Mouse (Mus musculus): ENCODE data around the gene Csrnp2. TPM values are rescaled to one million over a fixed set of nuclear protein-coding genes. Genes with fewer than 3 reads are reported as not detected.

Gene Csrnp2
- polyA plus RNA-seq, 2 experiments = 0.58 to 0.59 TPM

DNA sequence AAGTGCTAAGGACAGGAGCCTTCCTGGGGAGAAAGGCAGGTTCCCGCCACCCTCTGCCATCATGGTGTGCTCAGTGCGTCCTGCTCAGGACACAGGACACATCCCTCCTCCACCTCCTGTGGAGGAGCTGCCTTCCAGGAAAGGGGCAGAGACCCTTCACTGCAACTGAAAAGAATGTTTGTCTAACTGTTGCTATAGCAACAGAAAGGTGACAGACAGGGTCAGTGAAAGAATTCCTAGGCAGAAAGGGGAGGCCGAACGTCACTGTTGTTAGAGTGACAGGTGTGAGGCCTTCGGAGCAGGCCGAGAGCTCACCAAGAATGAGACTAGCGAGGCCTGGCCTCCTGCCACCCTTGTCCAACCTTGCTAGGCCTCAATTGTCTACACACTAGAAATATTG, 8.8 kb downstream of the Csrnp2 start:
- Histone ChIP-seq H3K9me3 (ENCODE audit: control insufficient read depth, low read length) (no peaks in the 10 kb centered on the region), H3K4me1 (replicated peaks; ENCODE audit: control insufficient read depth in 2 of 2, insufficient read depth in 2 of 2, low read length in 1 of 2) (no peaks in the 10 kb centered on the region), H3K4me3 (ENCODE audit: insufficient read depth in 1 of 2, low read depth in 2 of 2, low read length in 2 of 2) (no peak overlapping the region), H3K27me3 (ENCODE audit: control insufficient read depth, insufficient read depth, low read length) (no peaks in the 10 kb centered on the region), H3K36me3 (replicated peaks; ENCODE audit: control insufficient read depth, insufficient read depth, low read depth) (no peaks in the 10 kb centered on the region), H3K4me2 (ENCODE audit: low read depth) (no peak overlapping the region), H3K27ac (no peak overlapping the region), H3K9ac (replicated peaks) (no peak overlapping the region)
- no peak for DNase-seq (ENCODE audit: low read depth in 3 of 3, low spot score in 3 of 3)
- 71% methylated on average over 7 of the region's 7 CpGs for WGBS (ENCODE audit: insufficient replicate concordance)
- ATAC-seq (ENCODE audit: insufficient read depth) = no peak
- TF ChIP-seq EP300 (IDR thresholded peaks at IDR 0.05; ENCODE audit: low read depth) (no peak), CTCF (IDR thresholded peaks at IDR 0.05; ENCODE audit: low read depth) (no peak)

GRCm38 (mm10) chr15:100485576-100485975, 9.7 kb downstream of the Csrnp2 start:
- Histone ChIP-seq H3K9ac (replicated peaks) (no peak overlapping the region), H3K4me2 (ENCODE audit: low read depth) (no peak overlapping the region), H3K36me3 (replicated peaks; ENCODE audit: control insufficient read depth, insufficient read depth, low read depth) (no peaks in the 10 kb centered on the region), H3K27ac (no peak overlapping the region), H3K4me1 (replicated peaks; ENCODE audit: control insufficient read depth in 2 of 2, insufficient read depth in 2 of 2, low read length in 1 of 2) (no peaks in the 10 kb centered on the region), H3K27me3 (ENCODE audit: control insufficient read depth, insufficient read depth, low read length) (no peaks in the 10 kb centered on the region), H3K4me3 (ENCODE audit: insufficient read depth in 1 of 2, low read depth in 2 of 2, low read length in 2 of 2) (no peak overlapping the region), H3K9me3 (ENCODE audit: control insufficient read depth, low read length) (no peaks in the 10 kb centered on the region)
- WGBS (ENCODE audit: insufficient replicate concordance) = 67% methylated on average over 3 of the region's 3 CpGs
- ATAC-seq (ENCODE audit: insufficient read depth) (0 out of 2 replicates have a peak, but pooled peaks have one; percentile 31), DNase-seq (ENCODE audit: low read depth in 3 of 3, low spot score in 3 of 3) (no peak)
- TF ChIP-seq EP300 (IDR thresholded peaks at IDR 0.05; ENCODE audit: low read depth) (no peak), CTCF (IDR thresholded peaks at IDR 0.05; ENCODE audit: low read depth) (no peak)

GRCm38 (mm10) chr15:100478925-100479324, 16.4 kb downstream of the Csrnp2 start:
- H3K27me3 ChIP-seq (ENCODE audit: control insufficient read depth, insufficient read depth, low read length) = no peaks in the 10 kb centered on the region
- no peaks in the 10 kb centered on the region for H3K4me1 ChIP-seq (replicated peaks; ENCODE audit: control insufficient read depth in 2 of 2, insufficient read depth in 2 of 2, low read length in 1 of 2)
- H3K4me2 ChIP-seq (ENCODE audit: low read depth) = no peak overlapping the region
- DNase-seq (ENCODE audit: low read depth in 3 of 3, low spot score in 3 of 3) (no peak), ATAC-seq (ENCODE audit: insufficient read depth) (no peak)
- no peaks in the 10 kb centered on the region for H3K9me3 ChIP-seq (ENCODE audit: control insufficient read depth, low read length)
- H3K9ac ChIP-seq (replicated peaks) = no peak overlapping the region
- WGBS (ENCODE audit: insufficient replicate concordance) = 72% methylated on average over 4 of the region's 4 CpGs
- no peak overlapping the region for H3K27ac ChIP-seq
- no peak overlapping the region for H3K4me3 ChIP-seq (ENCODE audit: insufficient read depth in 1 of 2, low read depth in 2 of 2, low read length in 2 of 2)
- TF ChIP-seq CTCF (IDR thresholded peaks at IDR 0.05; ENCODE audit: low read depth) = no peak
- TF ChIP-seq EP300 (IDR thresholded peaks at IDR 0.05; ENCODE audit: low read depth) = no peak
- H3K36me3 ChIP-seq (replicated peaks; ENCODE audit: control insufficient read depth, insufficient read depth, low read depth) = peaks cover 4% of the 10 kb centered on the region

- H3K36me3 ChIP-seq (replicated peaks; ENCODE audit: control insufficient read depth, insufficient read depth, low read depth) = peaks cover 4% of the 10 kb centered on the region
- H3K4me3 ChIP-seq (ENCODE audit: insufficient read depth in 1 of 2, low read depth in 2 of 2, low read length in 2 of 2) = no peak overlapping the region
- H3K4me1 ChIP-seq (replicated peaks; ENCODE audit: control insufficient read depth in 2 of 2, insufficient read depth in 2 of 2, low read length in 1 of 2) = no peaks in the 10 kb centered on the region
- TF ChIP-seq EP300 (IDR thresholded peaks at IDR 0.05; ENCODE audit: low read depth) (no peak), CTCF (IDR thresholded peaks at IDR 0.05; ENCODE audit: low read depth) (no peak)
- ATAC-seq (ENCODE audit: insufficient read depth) (no peak), DNase-seq (ENCODE audit: low read depth in 3 of 3, low spot score in 3 of 3) (no peak)
- H3K4me2 ChIP-seq (ENCODE audit: low read depth) = no peak overlapping the region
- H3K27me3 ChIP-seq (ENCODE audit: control insufficient read depth, insufficient read depth, low read length) = no peaks in the 10 kb centered on the region
- no peaks in the 10 kb centered on the region for H3K9me3 ChIP-seq (ENCODE audit: control insufficient read depth, low read length)
- WGBS (ENCODE audit: insufficient replicate concordance) = 74% methylated on average over 10 of the region's 10 CpGs
- no peak overlapping the region for H3K27ac ChIP-seq
- no peak overlapping the region for H3K9ac ChIP-seq (replicated peaks)
These were observed 16.9 kb downstream of the Csrnp2 start for GRCm38 (mm10) chr15:100478351-100478750.

DNA sequence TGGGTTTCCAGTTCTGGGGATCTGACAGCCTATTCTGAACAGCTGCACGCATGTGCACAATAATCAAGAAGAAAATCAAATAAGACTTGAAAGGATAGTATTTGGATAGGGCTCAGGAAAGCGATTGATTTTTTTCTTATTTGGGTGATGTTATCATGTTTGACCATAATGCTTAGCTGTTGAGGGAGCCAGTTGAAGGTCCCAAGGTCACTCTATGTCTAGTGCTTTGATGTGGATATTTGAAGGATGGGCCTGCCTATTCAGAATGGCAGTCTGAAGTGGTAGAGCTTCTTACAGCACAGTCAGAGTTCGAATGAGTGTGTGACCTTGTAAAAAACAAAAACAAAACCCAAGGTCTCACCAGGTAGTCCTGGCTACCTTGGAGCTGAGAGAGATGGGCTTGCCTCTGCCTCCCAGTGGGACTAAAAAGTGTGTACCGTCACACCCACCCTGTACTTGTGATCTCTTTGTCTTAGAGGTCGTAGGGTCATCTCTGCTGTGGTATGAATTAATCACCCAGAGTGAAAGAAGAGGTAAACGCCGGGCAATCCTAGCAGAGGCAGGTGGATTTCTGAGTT, 21.3 kb downstream of the Csrnp2 start:
- H3K4me1 ChIP-seq (replicated peaks; ENCODE audit: control insufficient read depth in 2 of 2, insufficient read depth in 2 of 2, low read length in 1 of 2) = peaks cover 5 to 11% of the 10 kb centered on the region in 2 experiments
- no peak overlapping the region for H3K27ac ChIP-seq
- H3K4me3 ChIP-seq (ENCODE audit: insufficient read depth in 1 of 2, low read depth in 2 of 2, low read length in 2 of 2) = no peak overlapping the region
- WGBS (ENCODE audit: insufficient replicate concordance) = 71% methylated on average over 7 of the region's 7 CpGs
- H3K9me3 ChIP-seq (ENCODE audit: control insufficient read depth, low read length) = no peaks in the 10 kb centered on the region
- H3K27me3 ChIP-seq (ENCODE audit: control insufficient read depth, insufficient read depth, low read length) = no peaks in the 10 kb centered on the region
- DNase-seq (ENCODE audit: low read depth in 3 of 3, low spot score in 3 of 3) = no peak
- no peak overlapping the region for H3K9ac ChIP-seq (replicated peaks)
- peaks cover 3% of the 10 kb centered on the region for H3K36me3 ChIP-seq (replicated peaks; ENCODE audit: control insufficient read depth, insufficient read depth, low read depth)
- ATAC-seq (ENCODE audit: insufficient read depth) = no peak
- no peak for TF ChIP-seq CTCF (IDR thresholded peaks at IDR 0.05; ENCODE audit: low read depth)
- TF ChIP-seq EP300 (IDR thresholded peaks at IDR 0.05; ENCODE audit: low read depth) = no peak
- H3K4me2 ChIP-seq (ENCODE audit: low read depth) = no peak overlapping the region

Measured in liver, embryonic 14.5 days (tissue).